Mouse (Mus musculus): ENCODE measurements at regions not wholly inside any gene's neighbourhood (a gene's known extent, or its start where the extent isn't known, plus 50 kb on each side); places are given as distances from the start of the nearest gene placed in this dataset.

- DNase-seq (ENCODE audit: low spot score in 2 of 2), result no peak
Observed at GRCm38 (mm10) chr2:19049877-19050731, 52.0 kb downstream of the 4930426L09Rik start.

GRCm38 (mm10) chr2:19055500-19055899 lies 57.4 kb downstream of the 4930426L09Rik start:
- no peak for DNase-seq (ENCODE audit: low spot score in 2 of 2)

- DNase-seq (ENCODE audit: low spot score in 2 of 2), result no peak
Observed at GRCm38 (mm10) chr2:19057859-19058258, 59.7 kb downstream of the 4930426L09Rik start.

- DNase-seq (ENCODE audit: low spot score in 2 of 2), result no peak
Observed at GRCm38 (mm10) chr2:19058765-19059164, 60.6 kb downstream of the 4930426L09Rik start.

DNA sequence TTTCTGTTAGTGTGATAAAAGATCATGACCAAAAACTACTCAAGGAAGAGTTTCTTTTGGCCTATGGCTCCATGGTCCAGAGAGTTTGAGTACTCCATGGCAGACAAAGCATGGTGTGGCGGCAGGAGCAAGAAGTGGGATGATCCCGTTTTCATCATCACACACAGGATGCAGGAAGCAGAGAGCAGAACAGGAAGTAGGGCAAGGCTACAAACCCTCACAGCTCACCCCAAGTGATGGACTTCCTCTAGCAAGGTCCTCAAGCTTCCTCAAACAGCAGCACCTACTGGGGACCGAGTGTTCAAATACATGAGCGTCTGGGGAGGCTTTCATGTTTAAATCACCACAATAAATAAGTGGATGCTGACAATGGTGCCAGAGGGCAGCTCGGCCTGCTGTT lies 61.1 kb downstream of the 4930426L09Rik start:
- no peak for DNase-seq (ENCODE audit: low spot score in 2 of 2)

- no peak for DNase-seq (ENCODE audit: low spot score in 2 of 2)
Observed at GRCm38 (mm10) chr2:19060218-19060915, 62.2 kb downstream of the 4930426L09Rik start.

DNA sequence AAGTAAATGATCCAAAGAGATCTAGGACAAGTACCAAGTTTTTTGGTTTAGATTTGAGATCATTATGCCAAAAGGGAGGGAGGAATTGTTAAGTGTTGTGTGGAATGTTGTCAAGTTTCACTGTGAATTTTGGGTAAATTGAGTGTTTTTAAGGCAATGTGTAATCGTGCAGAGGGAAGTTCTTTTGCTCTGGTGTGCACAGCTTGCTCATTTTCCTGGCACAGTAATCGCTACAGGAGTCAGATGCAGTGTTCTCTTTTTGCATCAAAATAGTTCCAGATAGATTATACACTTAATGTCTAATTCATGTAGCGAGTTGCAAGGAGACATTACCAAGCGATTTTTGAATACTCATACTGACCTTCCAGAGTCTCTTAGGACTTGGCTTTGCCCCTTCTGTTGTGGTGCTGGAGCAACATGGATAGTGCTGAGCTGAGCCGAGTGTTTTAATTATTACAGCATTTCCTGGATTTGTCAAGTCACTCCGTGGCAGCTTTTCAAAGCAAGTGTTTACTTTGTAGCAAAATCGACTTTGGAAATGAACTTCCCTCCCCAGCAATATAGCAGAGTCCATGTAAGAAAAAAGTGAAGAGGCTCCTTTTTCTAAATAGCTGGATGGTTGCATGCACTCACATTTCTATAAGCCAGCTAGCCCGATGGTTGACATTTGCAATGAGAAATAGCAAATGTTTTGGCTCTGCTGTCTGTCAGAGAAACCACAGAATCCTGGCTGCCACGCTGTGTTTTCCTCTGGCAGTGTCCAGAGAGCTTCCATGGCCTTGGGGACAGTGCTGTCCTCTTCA lies 66.6 kb downstream of the 4930426L09Rik start:
- DNase-seq (ENCODE audit: low spot score in 2 of 2), result no peak

DNA sequence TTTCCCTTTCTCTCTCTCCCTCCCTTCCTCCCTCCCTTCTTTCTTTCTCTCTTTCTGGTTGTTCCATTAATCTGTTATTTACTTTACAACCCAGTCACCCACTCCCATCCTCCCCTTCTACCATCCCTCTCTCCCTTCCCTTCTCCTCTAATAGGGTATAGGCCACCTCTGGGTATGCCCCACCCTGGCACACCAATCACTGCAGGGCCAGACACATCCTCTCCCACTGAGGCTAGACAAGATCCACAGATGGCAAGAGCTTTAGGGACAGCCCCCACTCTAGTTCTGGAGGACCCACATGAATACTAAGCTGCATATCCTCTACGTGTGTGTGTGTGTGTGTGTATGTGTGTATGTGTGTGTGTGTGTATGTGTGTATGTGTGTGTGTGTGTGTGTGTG lies 67.4 kb downstream of the 4930426L09Rik start:
- no peak for DNase-seq (ENCODE audit: low spot score in 2 of 2)

DNA sequence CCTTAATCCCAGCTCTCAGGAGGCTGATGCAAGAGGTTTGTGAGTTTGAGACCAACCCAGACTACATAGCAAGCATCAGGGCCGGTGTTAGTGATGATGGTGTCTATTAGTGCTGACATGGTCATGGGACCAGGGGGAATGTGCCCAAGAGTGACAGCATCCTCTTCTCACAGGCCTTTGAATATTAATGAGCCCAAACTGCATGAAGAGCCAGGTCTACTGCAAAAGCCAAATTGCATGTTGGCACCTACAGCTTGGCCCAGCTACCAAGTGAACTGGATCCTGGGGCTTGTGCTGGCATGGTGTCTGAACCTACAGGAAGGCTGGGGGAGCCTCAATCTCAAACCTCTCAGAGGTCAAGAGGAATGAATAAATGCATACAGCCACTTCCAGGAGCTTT lies 70.0 kb downstream of the 4930426L09Rik start:
- DNase-seq (ENCODE audit: low spot score in 2 of 2), result no peak

DNA sequence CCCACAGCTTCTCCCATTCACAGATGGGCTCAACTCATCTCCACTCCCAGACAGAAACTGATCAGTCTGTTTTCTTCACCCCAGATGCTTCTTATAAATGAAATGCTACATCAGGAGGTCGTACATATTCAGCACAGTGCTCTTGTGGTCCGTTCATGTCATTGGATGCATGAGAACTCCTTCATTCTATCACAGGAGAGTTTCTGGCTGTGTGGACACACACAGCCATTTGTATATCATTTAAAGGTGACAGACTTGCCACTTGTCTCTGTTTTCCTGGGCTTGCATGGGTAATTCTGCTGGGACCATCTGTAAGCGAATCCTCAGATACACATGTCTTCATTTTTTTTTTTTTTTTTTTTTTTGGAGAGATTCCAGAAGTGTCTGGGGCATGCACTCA lies 85.7 kb downstream of the 4930426L09Rik start:
- DNase-seq (ENCODE audit: low spot score in 2 of 2), result no peak

DNA sequence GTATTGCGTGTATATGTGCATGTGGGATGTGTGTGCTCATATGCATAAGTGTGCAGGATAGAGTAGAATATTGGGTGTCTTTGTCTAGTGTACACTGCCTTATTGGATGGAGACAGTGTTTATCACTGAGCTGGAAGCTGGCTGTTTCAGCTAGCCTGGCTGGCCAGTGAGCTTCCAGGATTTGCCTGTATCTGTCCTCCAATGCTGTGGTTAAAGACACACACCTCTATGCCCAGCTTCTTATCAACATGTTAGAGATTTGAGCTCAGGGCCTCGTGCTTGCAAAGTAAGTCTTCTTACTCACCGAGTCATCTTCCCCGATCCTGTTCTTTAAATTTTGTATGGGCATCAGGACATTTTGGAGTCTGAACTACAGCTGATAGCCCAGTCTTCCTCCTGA lies 87.0 kb downstream of the 4930426L09Rik start:
- no peak for DNase-seq (ENCODE audit: low spot score in 2 of 2)

GRCm38 (mm10) chr2:19086167-19086566 lies 88.0 kb downstream of the 4930426L09Rik start:
- no peak for DNase-seq (ENCODE audit: low spot score in 2 of 2)

DNA sequence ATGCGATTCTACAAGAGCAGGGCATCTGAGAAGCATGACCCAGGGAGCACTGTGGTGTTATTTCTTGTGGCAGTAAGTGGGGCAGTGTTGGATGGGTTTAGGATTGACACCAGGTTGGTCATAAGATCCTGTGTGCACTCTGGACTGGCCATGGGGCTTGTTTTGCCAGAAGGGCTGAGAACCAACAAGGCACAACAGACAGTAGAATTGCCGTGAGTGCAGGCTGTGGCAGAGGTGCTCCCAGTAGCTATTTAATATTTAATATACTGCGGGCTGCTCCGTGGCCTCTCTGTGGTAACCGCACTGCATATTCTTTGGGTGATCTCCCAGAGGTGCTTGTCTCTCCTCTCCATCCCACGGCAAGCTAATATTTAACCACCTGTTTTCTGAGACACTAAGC lies 88.5 kb downstream of the 4930426L09Rik start:
- no peak for DNase-seq (ENCODE audit: low spot score in 2 of 2)

- no peak for DNase-seq (ENCODE audit: low spot score in 2 of 2)
Observed at GRCm38 (mm10) chr2:19099384-19099783, 99.7 kb upstream of the Armc3 start.

GRCm38 (mm10) chr2:19108753-19109152 lies 90.3 kb upstream of the Armc3 start:
- no peak for DNase-seq (ENCODE audit: low spot score in 2 of 2)

DNA sequence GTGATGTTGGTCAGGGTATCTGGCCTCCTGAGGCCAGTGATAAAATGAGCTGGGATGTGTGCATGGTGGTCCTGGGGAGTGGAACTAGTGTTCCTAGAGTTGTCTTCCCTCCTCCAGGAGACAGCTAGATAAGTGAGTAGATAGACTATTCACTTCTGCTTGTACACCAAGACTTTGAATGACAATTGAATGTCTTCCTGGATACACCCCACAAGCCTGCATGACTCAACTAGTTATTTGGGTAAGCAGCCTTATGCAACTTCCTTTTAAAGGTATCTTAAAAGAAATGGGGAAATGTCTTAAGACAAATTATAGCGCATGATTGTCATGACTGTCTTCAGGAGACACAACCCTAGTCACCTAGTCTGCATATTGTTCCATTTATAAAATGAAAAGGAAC lies 79.2 kb upstream of the Armc3 start:
- DNase-seq (ENCODE audit: low spot score in 2 of 2), result no peak

GRCm38 (mm10) chr2:19132864-19133263 lies 66.2 kb upstream of the Armc3 start:
- DNase-seq (ENCODE audit: low spot score in 2 of 2), result no peak

DNA sequence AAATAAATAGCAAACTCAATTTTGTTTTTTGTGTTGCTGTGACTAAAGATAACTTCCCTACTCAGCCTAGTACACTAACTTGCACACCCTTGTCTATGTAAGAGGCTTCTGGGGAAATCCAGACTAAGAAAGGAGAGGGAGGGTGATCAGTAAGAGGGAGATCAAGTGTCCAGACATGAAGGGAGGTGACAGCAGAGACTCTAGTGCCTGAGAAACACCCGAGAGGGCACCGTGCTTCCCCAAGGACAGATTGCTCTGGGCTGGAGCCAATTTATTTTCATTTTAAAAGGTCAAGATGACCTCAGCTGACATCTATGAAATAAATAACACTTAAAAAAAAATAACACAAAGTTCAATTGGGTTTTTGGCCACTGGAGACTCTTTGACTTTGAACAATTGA lies 56.5 kb upstream of the Armc3 start:
- no peak for DNase-seq (ENCODE audit: low spot score in 2 of 2)

DNA sequence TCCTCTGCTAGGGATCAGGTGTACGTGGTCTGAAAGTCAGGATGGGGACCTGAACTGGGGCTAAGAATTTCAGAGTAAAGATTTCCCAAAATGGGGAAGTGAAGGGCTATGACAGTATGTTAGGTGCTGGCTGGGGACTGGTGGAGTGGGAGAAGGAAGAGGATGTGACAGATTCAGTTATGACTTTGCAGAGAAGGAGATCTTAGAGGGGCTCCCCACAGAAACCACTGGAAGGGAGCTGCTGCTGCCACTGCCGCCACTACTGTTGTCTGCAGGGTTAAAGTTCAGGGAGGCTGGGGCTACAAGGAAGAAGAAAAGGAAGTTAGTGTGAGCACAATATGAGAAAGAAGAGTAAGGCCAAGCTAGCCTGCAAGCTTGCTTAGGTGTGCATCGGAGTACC lies 53.7 kb upstream of the Armc3 start:
- no peak for DNase-seq (ENCODE audit: low spot score in 2 of 2)

GRCm38 (mm10) chr2:19145881-19146280 lies 53.2 kb upstream of the Armc3 start:
- no peak for DNase-seq (ENCODE audit: low spot score in 2 of 2)

- DNase-seq (ENCODE audit: low spot score in 2 of 2), result no peak
Observed at GRCm38 (mm10) chr2:19146289-19146688, 52.8 kb upstream of the Armc3 start.

GRCm38 (mm10) chr2:19148812-19149211 lies 50.3 kb upstream of the Armc3 start:
- DNase-seq (ENCODE audit: low spot score in 2 of 2), result peak in 1 of 2 experiments; percentile 29
